Mouse (Mus musculus): ENCODE results near the gene Zfand5. TPM values are rescaled to one million over a fixed set of nuclear protein-coding genes. Genes with fewer than 3 reads are reported as not detected.
"Not testable (repeated sequence)": the region's sequence is repeated elsewhere in the genome, so short reads cannot be mapped to it uniquely, and the experiment has no call there.

Gene Zfand5
- 50.5 and 79.3 TPM in 2 replicates for total RNA-seq (2014; fragmentation: Nextera tagmentation)
- 84.2 and 140 TPM in 2 replicates for total RNA-seq (2017)

- ATAC-seq (replicated peaks; ENCODE audit: low FRiP score, low TSS enrichment, poor library complexity, severe bottlenecking), result peak; percentile 86
Measured at GRCm38 (mm10) chr19:21271741-21272654, at the start of gene Zfand5. Gene Zfand5, plus strand, starts transcription at chr19:21272278.

GRCm38 (mm10) chr19:21227131-21227530 lies 44.9 kb upstream of the Zfand5 start:
- ATAC-seq (replicated peaks; ENCODE audit: low FRiP score, low TSS enrichment, poor library complexity, severe bottlenecking), result no peak

- ATAC-seq (replicated peaks; ENCODE audit: low FRiP score, low TSS enrichment, poor library complexity, severe bottlenecking), result no peak
Measured at GRCm38 (mm10) chr19:21227754-21228153, 44.3 kb upstream of the Zfand5 start.

- ATAC-seq (replicated peaks; ENCODE audit: low FRiP score, low TSS enrichment, poor library complexity, severe bottlenecking), result not testable (repeated sequence)
Measured at GRCm38 (mm10) chr19:21248730-21249129, 23.3 kb upstream of the Zfand5 start.

GRCm38 (mm10) chr19:21253846-21254245 lies 18.2 kb upstream of the Zfand5 start:
- ATAC-seq (replicated peaks; ENCODE audit: low FRiP score, low TSS enrichment, poor library complexity, severe bottlenecking), result no peak

GRCm38 (mm10) chr19:21255920-21256319 lies 16.2 kb upstream of the Zfand5 start:
- no peak for ATAC-seq (replicated peaks; ENCODE audit: low FRiP score, low TSS enrichment, poor library complexity, severe bottlenecking)

GRCm38 (mm10) chr19:21259453-21259852 lies 12.6 kb upstream of the Zfand5 start:
- ATAC-seq (replicated peaks; ENCODE audit: low FRiP score, low TSS enrichment, poor library complexity, severe bottlenecking), result no peak

GRCm38 (mm10) chr19:21260280-21260679 lies 11.8 kb upstream of the Zfand5 start:
- no peak for ATAC-seq (replicated peaks; ENCODE audit: low FRiP score, low TSS enrichment, poor library complexity, severe bottlenecking)

- 0 out of 2 replicates have a peak, but pooled peaks have one; percentile 1 for ATAC-seq (replicated peaks; ENCODE audit: low FRiP score, low TSS enrichment, poor library complexity, severe bottlenecking)
Measured at GRCm38 (mm10) chr19:21271186-21271585, 892 bp upstream of the Zfand5 start.

- peak; percentile 43 for ATAC-seq (replicated peaks; ENCODE audit: low FRiP score, low TSS enrichment, poor library complexity, severe bottlenecking)
Measured at GRCm38 (mm10) chr19:21272655-21273284, 692 bp downstream of the Zfand5 start.

GRCm38 (mm10) chr19:21273440-21273839 lies 1.4 kb downstream of the Zfand5 start:
- no peak for ATAC-seq (replicated peaks; ENCODE audit: low FRiP score, low TSS enrichment, poor library complexity, severe bottlenecking)

GRCm38 (mm10) chr19:21274181-21274591 lies 2.1 kb downstream of the Zfand5 start:
- peak; percentile 43 for ATAC-seq (replicated peaks; ENCODE audit: low FRiP score, low TSS enrichment, poor library complexity, severe bottlenecking)

- ATAC-seq (replicated peaks; ENCODE audit: low FRiP score, low TSS enrichment, poor library complexity, severe bottlenecking), result no peak
Measured at GRCm38 (mm10) chr19:21274714-21275113, 2.6 kb downstream of the Zfand5 start.

- ATAC-seq (replicated peaks; ENCODE audit: low FRiP score, low TSS enrichment, poor library complexity, severe bottlenecking), result no peak
Measured at GRCm38 (mm10) chr19:21276317-21276716, 4.2 kb downstream of the Zfand5 start.

GRCm38 (mm10) chr19:21286421-21287097 lies 14.5 kb downstream of the Zfand5 start:
- ATAC-seq (replicated peaks; ENCODE audit: low FRiP score, low TSS enrichment, poor library complexity, severe bottlenecking), result no peak

- no peak for ATAC-seq (replicated peaks; ENCODE audit: low FRiP score, low TSS enrichment, poor library complexity, severe bottlenecking)
Measured at GRCm38 (mm10) chr19:21297411-21297810, 25.3 kb downstream of the Zfand5 start.

- no peak for ATAC-seq (replicated peaks; ENCODE audit: low FRiP score, low TSS enrichment, poor library complexity, severe bottlenecking)
Measured at GRCm38 (mm10) chr19:21301787-21302186, 29.7 kb downstream of the Zfand5 start.

GRCm38 (mm10) chr19:21307755-21308154 lies 35.7 kb downstream of the Zfand5 start:
- no peak for ATAC-seq (replicated peaks; ENCODE audit: low FRiP score, low TSS enrichment, poor library complexity, severe bottlenecking)

- ATAC-seq (replicated peaks; ENCODE audit: low FRiP score, low TSS enrichment, poor library complexity, severe bottlenecking), result not testable (repeated sequence)
Measured at GRCm38 (mm10) chr19:21310364-21310763, 38.3 kb downstream of the Zfand5 start.

GRCm38 (mm10) chr19:21315701-21316100 lies 43.6 kb downstream of the Zfand5 start:
- ATAC-seq (replicated peaks; ENCODE audit: low FRiP score, low TSS enrichment, poor library complexity, severe bottlenecking), result no peak
